Mouse (Mus musculus) MN1 (cell line): Measurements from ENCODE around the gene Zfp239.

Source experiments
- DNase-seq: peaks from one replicate; pipeline ENCODE4 v3.0.0-alpha.2; 2016; ENCODE audit warnings: low spot score

The Zfp239 gene

DNA sequence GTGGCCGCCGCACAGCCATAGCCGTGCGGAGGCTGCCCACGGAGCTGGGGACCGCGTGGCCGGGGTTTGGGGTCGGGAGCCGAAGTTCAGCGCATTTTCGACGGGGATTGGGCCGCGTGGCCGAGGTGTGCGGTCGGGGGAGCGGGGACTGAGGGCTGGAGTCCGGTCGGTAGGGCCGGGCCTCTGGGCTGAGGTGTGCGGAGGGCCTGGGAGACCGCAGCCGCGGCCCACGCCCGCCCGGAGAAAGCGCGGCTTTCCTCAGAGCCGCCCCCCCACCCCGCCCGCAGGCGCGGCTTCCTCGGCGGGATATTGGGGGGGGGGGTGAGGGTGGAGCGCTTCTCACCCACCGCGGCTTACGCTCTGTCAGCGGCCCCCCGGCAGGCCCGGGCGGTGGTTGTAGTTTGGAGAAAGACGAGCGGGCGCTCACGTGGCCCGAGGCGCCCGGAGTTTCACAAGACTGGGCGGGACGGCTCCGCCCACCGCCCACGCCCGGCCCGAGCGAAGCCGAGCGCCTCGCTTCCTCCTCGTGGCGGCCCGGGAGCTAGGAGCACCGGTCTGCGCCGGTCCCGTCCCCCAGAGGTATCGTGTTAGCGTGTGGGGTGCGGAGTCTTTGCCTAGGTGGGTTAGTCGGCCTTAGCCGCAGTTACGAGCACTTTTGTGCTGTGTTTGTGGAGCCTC is 45.5 kb downstream of the Zfp239 start:
- peak; percentile 93 for DNase-seq

DNA sequence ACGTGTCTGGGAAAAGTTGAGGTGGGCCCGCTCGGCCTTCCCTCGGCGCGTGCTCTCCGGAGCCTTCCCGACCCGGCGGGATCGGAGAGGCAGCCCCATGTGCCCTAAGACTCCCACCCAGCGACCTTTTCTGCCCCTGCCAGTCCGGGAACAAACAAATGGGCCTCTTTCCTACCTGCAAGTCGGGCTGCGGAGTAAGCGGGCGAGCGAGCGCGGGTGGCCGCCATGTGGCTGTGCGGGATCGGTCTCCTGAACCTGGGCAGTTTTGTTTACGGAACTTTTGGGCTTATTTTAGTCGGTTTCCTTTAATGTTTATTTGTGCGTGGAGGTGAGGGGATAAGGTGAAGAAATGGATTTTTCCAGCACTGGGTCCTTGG is 46.1 kb downstream of the Zfp239 start:
- DNase-seq, result no peak

- DNase-seq, result peak; percentile 22
Observed at GRCm38 (mm10) chr6:117908424-117908900, 46.6 kb downstream of the Zfp239 start.

- no peak for DNase-seq
Observed at GRCm38 (mm10) chr6:117910120-117910661, 48.3 kb downstream of the Zfp239 start.

DNA sequence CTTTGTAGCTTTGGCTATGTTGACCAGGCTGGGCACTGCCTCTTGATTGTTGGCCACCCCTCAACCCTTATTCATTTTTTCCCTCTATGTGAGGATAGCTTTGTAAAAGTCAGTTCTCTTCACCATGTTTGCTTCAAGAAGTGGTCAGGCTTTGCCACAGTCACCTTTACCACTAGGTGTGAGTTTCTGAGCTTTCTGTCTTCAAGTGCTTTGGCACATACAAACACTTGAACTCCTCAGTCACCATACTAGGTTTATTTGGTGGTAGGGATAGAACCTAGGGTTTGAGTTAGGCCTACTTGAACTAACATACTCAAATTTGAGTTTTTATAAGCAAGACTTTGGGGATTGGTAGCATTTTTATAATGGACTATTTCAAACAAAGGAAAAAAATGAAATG is 52.6 kb downstream of the Zfp239 start:
- DNase-seq, result no peak

- no peak for DNase-seq
Observed at GRCm38 (mm10) chr6:117916205-117916736, 54.4 kb downstream of the Zfp239 start.

DNA sequence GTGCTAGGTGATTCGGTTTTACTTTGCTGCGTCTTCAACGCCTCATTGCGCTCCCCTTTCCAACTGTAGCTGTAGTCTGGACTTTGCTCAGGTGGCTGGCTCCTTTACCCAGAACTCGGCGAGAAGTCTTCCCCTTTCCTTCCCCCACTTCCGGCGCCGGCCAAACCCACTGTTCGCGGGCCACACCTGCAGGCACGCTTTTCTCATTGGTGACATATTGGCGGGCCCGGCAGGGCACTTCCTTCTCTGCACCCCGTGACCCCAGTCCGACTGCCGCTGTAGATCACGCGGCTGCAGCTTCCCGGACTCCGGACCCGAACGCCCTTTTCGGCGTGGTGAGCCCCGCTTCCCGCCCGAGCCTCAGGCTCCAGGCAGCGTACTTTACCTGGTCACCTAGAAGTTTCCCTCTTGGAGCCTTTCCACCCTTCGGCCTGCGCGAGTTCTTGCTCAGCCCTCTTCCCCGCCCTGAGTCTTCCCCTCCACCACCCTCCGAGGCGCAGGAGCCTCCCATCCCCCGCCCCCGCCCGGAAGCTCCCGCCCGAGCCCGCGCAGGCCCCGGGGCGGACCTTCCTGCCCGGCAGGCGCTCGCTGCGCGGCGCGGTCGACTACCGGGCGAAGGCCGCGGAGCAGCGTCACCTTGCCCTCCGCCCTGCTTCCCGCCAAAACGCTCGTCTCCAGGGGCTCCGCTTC is 55.0 kb downstream of the Zfp239 start:
- DNase-seq, result peak; percentile 75

DNA sequence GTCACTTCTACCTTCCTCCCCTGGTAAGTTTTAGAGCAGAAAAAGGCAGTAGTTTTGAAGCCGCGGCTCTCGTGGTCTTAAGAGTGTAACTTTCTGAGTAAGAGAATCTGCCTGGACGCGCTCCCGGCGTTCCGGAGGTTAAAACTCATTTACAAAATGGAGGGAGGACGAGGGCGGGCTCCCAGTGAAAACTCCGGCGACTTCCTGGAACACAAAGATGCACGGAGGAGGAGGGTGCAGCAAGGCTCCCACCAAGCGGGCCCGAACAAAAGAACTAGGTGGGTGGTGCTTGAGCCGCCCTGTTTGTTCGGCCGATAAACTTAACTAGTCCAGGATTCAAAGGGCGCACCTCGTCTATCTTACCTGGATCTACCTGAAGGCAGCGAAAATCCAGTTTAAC is 55.7 kb downstream of the Zfp239 start:
- DNase-seq, result peak; percentile 63

- DNase-seq, result no peak
Observed at GRCm38 (mm10) chr6:117918043-117918442, 56.1 kb downstream of the Zfp239 start.

- DNase-seq, result peak; percentile 66
Observed at GRCm38 (mm10) chr6:117920659-117921640, 59.0 kb downstream of the Zfp239 start.

DNA sequence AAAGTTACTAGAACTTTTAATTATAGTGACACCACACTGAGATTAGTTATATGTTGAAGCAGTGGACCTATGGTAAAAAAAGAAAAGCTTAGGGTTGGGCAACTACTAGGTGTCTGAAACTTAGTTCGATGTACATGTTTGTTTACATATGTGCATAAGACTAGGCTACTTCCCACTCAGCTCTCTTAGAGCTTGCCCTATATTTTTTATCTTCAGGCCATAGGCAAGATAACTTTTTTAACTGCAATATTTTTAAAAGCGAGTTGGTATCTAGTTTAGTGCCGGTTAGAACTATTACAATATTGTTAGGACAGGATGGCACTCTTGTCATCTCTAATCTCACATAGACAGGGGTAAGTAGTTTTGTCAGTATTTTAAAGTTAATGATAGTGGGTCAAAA is 60.1 kb downstream of the Zfp239 start:
- DNase-seq, result no peak
